Mouse (Mus musculus) embryo, embryonic 10 days (tissue): ENCODE measurements at regions not wholly inside any gene's neighbourhood (a gene's known extent, or its start where the extent isn't known, plus 50 kb on each side); places are given as distances from the start of the nearest gene placed in this dataset.

ENCODE experiments used
- DNase-seq: peaks from one replicate; pipeline ENCODE4 v3.0.0-alpha.2; 2015; ENCODE audit warnings: low spot score

DNA sequence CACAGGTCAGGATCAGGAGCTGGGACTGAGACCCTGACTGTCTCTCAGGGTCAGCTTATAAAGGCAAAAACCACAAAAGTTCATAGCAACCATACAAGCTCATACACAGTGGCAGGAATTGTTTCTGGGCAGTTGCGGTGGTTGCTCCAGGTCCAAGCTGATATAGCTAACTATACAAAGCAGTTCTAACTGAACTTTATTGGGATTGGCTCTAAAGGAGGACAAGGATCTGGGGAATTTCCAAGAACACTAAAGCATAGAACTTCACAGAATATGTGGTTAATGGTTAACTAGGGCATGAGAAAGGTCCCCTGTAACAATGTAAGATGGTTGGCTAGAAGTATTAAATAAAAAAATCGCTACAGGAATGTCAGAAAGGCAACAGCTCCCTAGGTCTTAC is 748.0 kb upstream of the Crim1 start:
- DNase-seq, result no peak

DNA sequence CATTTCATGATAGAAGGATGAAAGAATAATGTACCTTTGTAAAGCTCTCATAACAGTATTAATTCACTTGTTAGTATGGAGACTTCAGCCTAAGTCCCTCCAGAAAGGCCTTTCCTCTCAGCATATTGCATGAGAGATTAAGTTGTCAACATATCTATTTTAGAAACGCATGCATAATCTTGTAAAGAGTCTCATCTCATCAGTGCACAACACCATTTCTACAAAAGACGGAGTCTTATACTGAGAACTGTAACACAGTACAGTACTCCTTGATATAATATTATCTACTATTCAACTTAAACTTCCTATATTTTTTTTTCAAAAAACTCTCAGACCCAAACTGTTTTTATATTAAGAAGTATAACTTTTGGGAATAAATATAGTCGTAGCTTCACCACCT is 730.4 kb upstream of the Crim1 start:
- no peak for DNase-seq

DNA sequence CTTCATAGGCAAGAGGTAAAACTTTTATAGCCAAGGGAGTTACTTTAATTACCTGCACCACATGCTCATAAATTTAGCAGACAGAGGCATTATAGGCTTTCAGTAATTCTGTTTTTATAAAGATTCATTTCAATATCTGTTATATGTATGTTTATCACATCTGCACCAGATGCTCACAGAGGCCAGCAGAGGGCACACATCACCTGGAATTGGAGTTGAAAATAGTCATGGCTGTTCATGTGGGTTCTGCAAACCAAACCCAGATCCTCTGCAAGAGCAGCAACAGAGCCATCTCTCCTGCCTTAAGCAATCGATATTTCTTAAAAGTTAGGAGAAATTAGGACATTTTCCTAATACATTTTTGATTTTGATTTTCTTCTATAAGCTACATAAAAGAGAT is 729.9 kb upstream of the Crim1 start:
- peak; percentile 6 for DNase-seq

DNA sequence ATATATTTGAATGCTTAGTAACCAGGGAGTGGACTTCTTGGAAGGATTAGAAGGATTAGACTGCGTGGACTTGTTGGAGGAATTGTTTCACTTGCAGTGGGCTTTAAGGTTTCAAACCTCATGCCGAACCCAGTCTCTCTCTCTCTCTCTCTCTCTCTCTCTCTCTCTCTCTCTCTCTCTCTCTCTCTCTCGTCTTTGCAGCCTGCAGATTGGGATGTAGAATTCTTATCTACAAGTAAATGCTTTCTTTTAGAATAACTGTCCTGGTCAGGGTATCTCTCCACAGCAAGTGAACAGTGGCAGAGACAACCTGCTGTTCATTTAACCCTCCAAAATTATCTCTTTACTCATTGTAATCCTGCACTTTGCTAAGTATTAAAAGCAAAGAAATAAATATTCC is 728.1 kb upstream of the Crim1 start:
- DNase-seq, result no peak
